Mouse (Mus musculus) cerebellum, adult 9-11 months (tissue): ENCODE measurements at regions not wholly inside any gene's neighbourhood (a gene's known extent, or its start where the extent isn't known, plus 50 kb on each side); places are given as distances from the start of the nearest gene placed in this dataset.
A peak's percentile ranks its signal among the peaks of the same experiment; 100 is the strongest.

ENCODE experiments used
- DNase-seq: peaks from one replicate; pipeline ENCODE4 v3.0.0; 2022

GRCm38 (mm10) chr6:148719062-148719461, 112.2 kb downstream of the Ipo8 start:
- DNase-seq = no peak

GRCm38 (mm10) chr6:148710406-148710805, 120.9 kb downstream of the Ipo8 start:
- no peak for DNase-seq

- DNase-seq = no peak
Measured at GRCm38 (mm10) chr6:148708389-148708788, 122.9 kb downstream of the Ipo8 start.

- DNase-seq = no peak
Measured at GRCm38 (mm10) chr6:148705711-148706110, 125.6 kb downstream of the Ipo8 start.

- no peak for DNase-seq
Measured at GRCm38 (mm10) chr6:148693329-148693728, 137.9 kb downstream of the Ipo8 start.

GRCm38 (mm10) chr6:148687770-148688169, 143.5 kb downstream of the Ipo8 start:
- peak; percentile 3 for DNase-seq

- DNase-seq = no peak
Measured at GRCm38 (mm10) chr6:148660152-148660551, 171.1 kb downstream of the Ipo8 start.

- no peak for DNase-seq
Measured at GRCm38 (mm10) chr6:148653216-148653615, 178.1 kb downstream of the Ipo8 start.

- no peak for DNase-seq
Measured at GRCm38 (mm10) chr6:148652434-148652833, 178.8 kb downstream of the Ipo8 start.

- no peak for DNase-seq
Measured at GRCm38 (mm10) chr6:148647423-148648390, 183.6 kb downstream of the Ipo8 start.

GRCm38 (mm10) chr6:148640595-148640994, 190.7 kb downstream of the Ipo8 start:
- DNase-seq = no peak

- no peak for DNase-seq
Measured at GRCm38 (mm10) chr6:148634148-148634547, 190.0 kb upstream of the Tmtc1 start.

GRCm38 (mm10) chr6:148627090-148627605, 183.0 kb upstream of the Tmtc1 start:
- no peak for DNase-seq

GRCm38 (mm10) chr6:148623119-148623770, 179.1 kb upstream of the Tmtc1 start:
- no peak for DNase-seq

GRCm38 (mm10) chr6:148620034-148620433, 175.8 kb upstream of the Tmtc1 start:
- DNase-seq = no peak

- DNase-seq = no peak
Measured at GRCm38 (mm10) chr6:148615931-148616330, 171.7 kb upstream of the Tmtc1 start.

- no peak for DNase-seq
Measured at GRCm38 (mm10) chr6:148615442-148615841, 171.3 kb upstream of the Tmtc1 start.

GRCm38 (mm10) chr6:148608881-148609280, 164.7 kb upstream of the Tmtc1 start:
- no peak for DNase-seq

GRCm38 (mm10) chr6:148605226-148605625, 161.0 kb upstream of the Tmtc1 start:
- DNase-seq = no peak

GRCm38 (mm10) chr6:148604790-148605189, 160.6 kb upstream of the Tmtc1 start:
- DNase-seq = no peak

- DNase-seq = no peak
Measured at GRCm38 (mm10) chr6:148603878-148604277, 159.7 kb upstream of the Tmtc1 start.

GRCm38 (mm10) chr6:148603460-148603859, 159.3 kb upstream of the Tmtc1 start:
- DNase-seq = no peak

GRCm38 (mm10) chr6:148602894-148603293, 158.7 kb upstream of the Tmtc1 start:
- DNase-seq = no peak

- no peak for DNase-seq
Measured at GRCm38 (mm10) chr6:148600934-148601333, 156.7 kb upstream of the Tmtc1 start.
